Mouse (Mus musculus) erythroid progenitor cell, adult 5-6 weeks (primary cell): ENCODE results near the gene Pitx1. TPM values are rescaled to one million over a fixed set of nuclear protein-coding genes. Genes with fewer than 3 reads are reported as not detected.

ENCODE experiments used
- ATAC-seq: replicated peaks from 2 replicates; pipeline ENCODE4 v1.8.0; 2016; ENCODE audit warnings: moderate number of reproducible peaks, mild to moderate bottlenecking, moderate TSS enrichment, inconsistent platforms; ENCODE audit not compliant: poor library complexity, low FRiP score, severe bottlenecking
- total RNA-seq, 2 experiments: library from RNA; stranded (forward) in 1 of 2; stranded (reverse) in 1 of 2; fragments of 150-400 nt in 1 of 2; fragments of 186-747, 209-891 nt in 1 of 2; gene quantifications; 2 replicates each; pipeline versions ENCODE4 v1.2.3 to v1.2.4; 2015 to 2017; ENCODE audit warnings: low replicate concordance in 2 of 2

Gene Pitx1
- total RNA-seq, 2 experiments from 2014 or later = not detected

- ATAC-seq = no peak
These were observed 34.7 kb downstream of the Pitx1 start for GRCm38 (mm10) chr13:55801246-55801645.

GRCm38 (mm10) chr13:55786120-55786519 lies 49.9 kb downstream of the Pitx1 start:
- ATAC-seq = no peak

GRCm38 (mm10) chr13:55784268-55784667 lies 51.7 kb downstream of the Pitx1 start, which contains the start of gene Catsper3:
Gene Catsper3 (plus strand): TSS chr13:55784568.
- no peak for ATAC-seq

GRCm38 (mm10) chr13:55775056-55775455 lies 60.9 kb downstream of the Pitx1 start:
- ATAC-seq = no peak

Other genes with a start within 250 kb of the Pitx1 start
- 2.9 and 3.4 TPM in 2 replicates for gene B4galt7, start 236.3 kb downstream of the Pitx1 start, total RNA-seq (2015; ENCODE audit: low replicate concordance)
- gene B4galt7, start 236.3 kb downstream of the Pitx1 start, total RNA-seq (2017; ENCODE audit: low replicate concordance) = 0.53 and 4.0 TPM in 2 replicates
- gene Caml, start 213.2 kb downstream of the Pitx1 start, total RNA-seq (2015; ENCODE audit: low replicate concordance) = 15.5 and 34.6 TPM in 2 replicates
- gene Caml, start 213.2 kb downstream of the Pitx1 start, total RNA-seq (2017; ENCODE audit: low replicate concordance) = 34.7 and 35.4 TPM in 2 replicates
- gene Ddx46, start 201.2 kb downstream of the Pitx1 start, total RNA-seq (2015; ENCODE audit: low replicate concordance) = 40.7 and 51.2 TPM in 2 replicates
- 65.6 and 83.3 TPM in 2 replicates for gene Ddx46, start 201.2 kb downstream of the Pitx1 start, total RNA-seq (2017; ENCODE audit: low replicate concordance)
- gene B230219D22Rik, start 143.1 kb downstream of the Pitx1 start, total RNA-seq (2015; ENCODE audit: low replicate concordance) = 38.9 and 52.4 TPM in 2 replicates
- gene B230219D22Rik, start 143.1 kb downstream of the Pitx1 start, total RNA-seq (2017; ENCODE audit: low replicate concordance) = 25.3 and 33.8 TPM in 2 replicates
- 4.6 and 11.2 TPM in 2 replicates for gene Txndc15, start 121.5 kb downstream of the Pitx1 start, total RNA-seq (2015; ENCODE audit: low replicate concordance)
- 5.3 and 6.9 TPM in 2 replicates for gene Txndc15, start 121.5 kb downstream of the Pitx1 start, total RNA-seq (2017; ENCODE audit: low replicate concordance)
- 16.6 and 49.0 TPM in 2 replicates for gene Pcbd2, start 108.8 kb downstream of the Pitx1 start, total RNA-seq (2015; ENCODE audit: low replicate concordance)
- gene Pcbd2, start 108.8 kb downstream of the Pitx1 start, total RNA-seq (2017; ENCODE audit: low replicate concordance) = 2.1 and 22.8 TPM in 2 replicates
- gene Catsper3, start 51.6 kb downstream of the Pitx1 start, total RNA-seq (2015; ENCODE audit: low replicate concordance) = not detected in 2 replicates
- not detected in 2 replicates for gene Catsper3, start 51.6 kb downstream of the Pitx1 start, total RNA-seq (2017; ENCODE audit: low replicate concordance)